Mouse (Mus musculus) liver, embryonic 13.5 days (tissue): ENCODE results near the gene Arhgef11. TPM values are rescaled to one million over a fixed set of nuclear protein-coding genes. Genes with fewer than 3 reads are reported as not detected.

Source experiments
- ATAC-seq: fragments of 200-750 bp; cut with Nextera tagmentation; 2 replicates; pipeline ENCODE4 v1.8.0; 2017; ENCODE audit warnings: low read depth, mild to moderate bottlenecking, moderate number of reproducible peaks, moderate library complexity
- DNase-seq: peaks from one replicate; pipeline ENCODE4 v3.0.0; 2022
- H3K27ac ChIP-seq: fragments of 300-500 bp; sonication (generic); 2 replicates; pipeline ENCODE4 v1.5.1; 2015; ENCODE audit warnings: moderate library complexity, mild to moderate bottlenecking, inconsistent platforms
- H3K27me3 ChIP-seq: fragments of 300-500 bp; sonication (generic); 2 replicates; pipeline ENCODE4 v1.6.1; 2015; ENCODE audit warnings: mild to moderate bottlenecking, inconsistent platforms
- H3K36me3 ChIP-seq: fragments of 300-500 bp; sonication (generic); 2 replicates; pipeline ENCODE4 v1.6.1; 2015; ENCODE audit warnings: mild to moderate bottlenecking, inconsistent platforms
- H3K4me1 ChIP-seq: fragments of 300-500 bp; sonication (generic); replicated peaks from 2 replicates; pipeline ENCODE4 v1.6.1; 2015; ENCODE audit warnings: inconsistent platforms
- H3K4me2 ChIP-seq: fragments of 300-500 bp; sonication (generic); 2 replicates; pipeline ENCODE4 v1.6.1; 2015; ENCODE audit warnings: inconsistent platforms, mild to moderate bottlenecking, moderate library complexity
- H3K4me3 ChIP-seq: fragments of 300-500 bp; sonication (generic); replicated peaks from 2 replicates; pipeline ENCODE4 v1.5.1; 2015; ENCODE audit warnings: mild to moderate bottlenecking, inconsistent platforms
- H3K9ac ChIP-seq: fragments of 300-500 bp; sonication (generic); 2 replicates; pipeline ENCODE4 v1.6.1; 2015; ENCODE audit warnings: mild to moderate bottlenecking, inconsistent platforms
- H3K9me3 ChIP-seq: fragments of 300-500 bp; sonication (generic); replicated peaks from 2 replicates; pipeline ENCODE4 v1.6.1; 2016; ENCODE audit warnings: inconsistent platforms
- WGBS: fragments of 180-500 bp; shearing (Covaris S2); methylation state at CpG from one replicate; pipeline ENCODE4 v1.1.7; 2015; ENCODE audit not compliant: insufficient replicate concordance; 5-methylcytosine and 5-hydroxymethylcytosine counted together
- polyA plus RNA-seq: library from polyadenylated mRNA; unstranded; fragments of >200 nt; fragmentation: Nextera tagmentation; extraction: Ambion mirVana; gene quantifications from 2 replicates; pipeline ENCODE4 v1.2.1, GENCODE M21; 2015

Arhgef11 gene
- polyA plus RNA-seq, 1 experiment from 2014 or later, result 2.3 TPM

DNA sequence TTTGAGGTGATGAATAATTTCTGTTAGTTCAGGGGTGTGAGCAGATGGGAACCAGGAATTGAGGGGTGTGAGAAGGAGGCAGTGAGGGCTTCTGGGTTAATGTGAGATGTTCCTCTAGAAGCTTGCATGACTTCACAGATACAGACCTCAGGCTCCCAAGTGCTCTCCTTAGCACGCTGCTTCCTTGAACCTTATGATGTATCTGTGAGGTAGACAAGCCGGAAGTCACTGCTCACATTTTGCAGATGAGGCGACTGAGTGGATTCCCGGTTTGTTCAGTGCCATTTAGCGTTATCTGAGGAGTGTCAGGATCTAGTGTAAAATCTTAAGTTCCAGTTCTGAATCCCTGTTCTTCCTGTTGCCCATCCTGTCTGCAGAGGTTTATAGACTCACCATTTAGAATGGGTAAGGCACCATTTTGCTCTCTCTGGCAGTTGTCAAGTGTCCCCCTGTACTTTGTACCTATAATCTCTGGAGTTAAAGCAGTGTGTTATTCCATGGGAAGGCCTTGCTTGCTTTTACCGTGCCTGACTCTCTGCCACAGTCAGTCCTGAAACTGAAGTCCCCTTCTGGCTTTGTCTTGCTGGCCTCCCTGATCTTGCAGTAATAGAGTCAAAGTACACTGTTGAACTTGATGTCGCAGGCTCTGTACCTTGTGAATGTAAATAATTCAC lies 3.0 kb downstream of the Arhgef11 start:
- H3K4me2 ChIP-seq, result peak overlapping the region; percentile 88
- H3K9me3 ChIP-seq, result no peaks in the 10 kb centered on the region
- H3K4me3 ChIP-seq, result peak overlapping the region; percentile 22
- no peak overlapping the region for H3K27ac ChIP-seq
- WGBS, result 58% methylated on average over 7 of the region's 7 CpGs
- no peaks in the 10 kb centered on the region for H3K36me3 ChIP-seq
- peaks cover 19% of the 10 kb centered on the region for H3K27me3 ChIP-seq
- ATAC-seq (no peak), DNase-seq (no peak)
- H3K4me1 ChIP-seq, result peaks cover 44% of the 10 kb centered on the region
- no peak overlapping the region for H3K9ac ChIP-seq

GRCm38 (mm10) chr3:87624899-87625298 lies 7.5 kb downstream of the Arhgef11 start:
- H3K4me3 ChIP-seq, result no peak overlapping the region
- DNase-seq, result no peak
- H3K9me3 ChIP-seq, result no peaks in the 10 kb centered on the region
- H3K27ac ChIP-seq, result no peak overlapping the region
- 67% methylated on average over 4 of the region's 4 CpGs for WGBS
- no peaks in the 10 kb centered on the region for H3K36me3 ChIP-seq
- no peaks in the 10 kb centered on the region for H3K27me3 ChIP-seq
- H3K9ac ChIP-seq, result no peak overlapping the region
- ATAC-seq, result no peak
- no peak overlapping the region for H3K4me2 ChIP-seq
- peaks cover 13% of the 10 kb centered on the region for H3K4me1 ChIP-seq

- no peak overlapping the region for H3K9ac ChIP-seq
- H3K4me1 ChIP-seq, result no peaks in the 10 kb centered on the region
- no peaks in the 10 kb centered on the region for H3K36me3 ChIP-seq
- no peak for DNase-seq
- no peak overlapping the region for H3K27ac ChIP-seq
- 87% methylated on average over 9 of the region's 9 CpGs for WGBS
- no peaks in the 10 kb centered on the region for H3K27me3 ChIP-seq
- H3K4me3 ChIP-seq, result no peak overlapping the region
- ATAC-seq, result no peak
- H3K4me2 ChIP-seq, result no peak overlapping the region
- H3K9me3 ChIP-seq, result no peaks in the 10 kb centered on the region
Observed at GRCm38 (mm10) chr3:87630899-87631298, 13.5 kb downstream of the Arhgef11 start.

GRCm38 (mm10) chr3:87631408-87631807 lies 14.0 kb downstream of the Arhgef11 start:
- Histone ChIP-seq H3K4me3 (no peak overlapping the region), H3K27ac (no peak overlapping the region), H3K36me3 (no peaks in the 10 kb centered on the region), H3K9me3 (no peaks in the 10 kb centered on the region), H3K4me1 (no peaks in the 10 kb centered on the region), H3K27me3 (no peaks in the 10 kb centered on the region), H3K4me2 (no peak overlapping the region), H3K9ac (no peak overlapping the region)
- no peak for ATAC-seq
- 58% methylated on average over 4 of the region's 4 CpGs for WGBS
- DNase-seq, result no peak

GRCm38 (mm10) chr3:87635514-87635913 lies 18.2 kb downstream of the Arhgef11 start:
- Histone ChIP-seq H3K27ac (no peak overlapping the region), H3K36me3 (no peaks in the 10 kb centered on the region), H3K4me1 (no peaks in the 10 kb centered on the region), H3K9me3 (no peaks in the 10 kb centered on the region), H3K4me2 (no peak overlapping the region), H3K4me3 (no peak overlapping the region), H3K27me3 (no peaks in the 10 kb centered on the region), H3K9ac (no peak overlapping the region)
- WGBS, result 61% methylated on average over 4 of the region's 4 CpGs
- ATAC-seq (no peak), DNase-seq (no peak)

DNA sequence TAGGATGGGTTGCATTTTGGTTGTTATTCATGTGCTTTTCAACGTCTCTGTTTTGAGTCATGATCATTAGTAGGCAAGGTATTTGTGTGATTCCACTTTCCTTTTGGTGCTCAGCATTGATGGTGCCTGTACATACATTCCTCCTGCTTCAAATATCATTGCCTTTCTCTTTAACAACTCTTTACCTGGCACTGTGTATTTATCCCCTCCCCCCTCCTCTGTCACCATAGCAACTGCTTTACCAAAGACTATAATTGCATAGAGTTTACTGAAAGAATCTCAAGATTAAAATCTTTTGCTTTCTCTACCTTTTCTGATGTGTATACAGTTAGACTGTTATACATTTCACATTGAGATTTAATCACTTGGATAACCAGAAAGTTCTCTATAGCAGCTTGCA lies 26.1 kb downstream of the Arhgef11 start:
- ATAC-seq (no peak), DNase-seq (no peak)
- H3K9ac ChIP-seq, result no peak overlapping the region
- 54% methylated on average over 1 of the region's 1 CpGs for WGBS
- no peak overlapping the region for H3K27ac ChIP-seq
- H3K27me3 ChIP-seq, result no peaks in the 10 kb centered on the region
- no peaks in the 10 kb centered on the region for H3K9me3 ChIP-seq
- H3K4me3 ChIP-seq, result no peak overlapping the region
- no peak overlapping the region for H3K4me2 ChIP-seq
- no peaks in the 10 kb centered on the region for H3K36me3 ChIP-seq
- no peaks in the 10 kb centered on the region for H3K4me1 ChIP-seq

- ATAC-seq (no peak), DNase-seq (no peak)
- Histone ChIP-seq H3K9ac (no peak overlapping the region), H3K27me3 (no peaks in the 10 kb centered on the region), H3K27ac (no peak overlapping the region), H3K4me1 (no peaks in the 10 kb centered on the region), H3K4me3 (no peak overlapping the region), H3K36me3 (no peaks in the 10 kb centered on the region), H3K4me2 (no peak overlapping the region), H3K9me3 (no peaks in the 10 kb centered on the region)
- 84% methylated on average over 1 of the region's 1 CpGs for WGBS
Observed at GRCm38 (mm10) chr3:87646174-87646573, 28.8 kb downstream of the Arhgef11 start.

GRCm38 (mm10) chr3:87649063-87649462 lies 31.7 kb downstream of the Arhgef11 start:
- no peaks in the 10 kb centered on the region for H3K27me3 ChIP-seq
- no peaks in the 10 kb centered on the region for H3K9me3 ChIP-seq
- no peak overlapping the region for H3K27ac ChIP-seq
- DNase-seq (no peak), ATAC-seq (no peak)
- H3K4me3 ChIP-seq, result no peak overlapping the region
- no peaks in the 10 kb centered on the region for H3K4me1 ChIP-seq
- H3K9ac ChIP-seq, result no peak overlapping the region
- 72% methylated on average over 3 of the region's 3 CpGs for WGBS
- no peak overlapping the region for H3K4me2 ChIP-seq
- H3K36me3 ChIP-seq, result no peaks in the 10 kb centered on the region

GRCm38 (mm10) chr3:87658348-87658747 lies 41.0 kb downstream of the Arhgef11 start:
- Histone ChIP-seq H3K36me3 (no peaks in the 10 kb centered on the region), H3K4me1 (peaks cover 15% of the 10 kb centered on the region), H3K27me3 (no peaks in the 10 kb centered on the region), H3K4me2 (no peak overlapping the region), H3K4me3 (no peak overlapping the region), H3K9ac (no peak overlapping the region), H3K9me3 (no peaks in the 10 kb centered on the region), H3K27ac (no peak overlapping the region)
- 48% methylated on average over 2 of the region's 2 CpGs for WGBS
- no peak for DNase-seq
- ATAC-seq, result no peak

DNA sequence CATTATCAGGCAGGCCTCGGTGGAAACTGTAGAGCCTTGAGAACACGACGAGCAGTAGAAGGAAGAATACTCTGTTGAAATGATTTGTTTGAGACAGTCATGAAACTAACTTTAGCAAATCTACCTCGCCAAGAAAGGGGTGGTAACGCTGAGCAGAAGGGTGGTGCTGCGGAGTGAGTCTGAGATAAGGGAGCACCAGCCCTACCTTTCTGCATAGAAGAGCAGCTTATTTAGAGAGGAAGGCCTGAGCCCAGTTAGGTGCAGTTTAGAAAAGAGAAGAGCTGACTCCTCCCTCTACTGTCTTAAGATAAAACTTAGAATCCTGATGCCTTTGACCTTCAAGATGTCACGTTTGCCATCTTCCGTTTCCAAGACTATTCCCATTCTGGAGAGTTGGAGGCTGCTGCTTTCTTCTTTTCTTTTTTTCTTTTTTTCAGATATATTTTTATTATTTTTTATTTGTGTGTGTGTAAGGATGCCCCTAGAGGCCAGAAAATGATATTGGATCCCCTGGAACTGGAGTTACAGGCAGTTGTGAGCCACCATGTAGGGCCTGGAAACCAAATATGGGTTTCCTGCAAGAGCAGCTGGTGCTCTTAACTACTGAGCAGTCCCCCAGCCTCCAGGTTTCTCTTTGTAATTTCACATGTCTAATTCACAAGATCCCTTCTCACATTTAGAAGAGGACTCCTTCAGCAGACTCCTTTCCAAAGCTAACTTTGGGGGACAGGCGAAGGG lies 42.5 kb downstream of the Arhgef11 start:
- Histone ChIP-seq H3K9me3 (no peaks in the 10 kb centered on the region), H3K4me3 (no peak overlapping the region), H3K27me3 (no peaks in the 10 kb centered on the region), H3K36me3 (no peaks in the 10 kb centered on the region), H3K27ac (no peak overlapping the region), H3K9ac (no peak overlapping the region), H3K4me2 (no peak overlapping the region), H3K4me1 (peaks cover 15% of the 10 kb centered on the region)
- ATAC-seq (no peak), DNase-seq (no peak)
- 53% methylated on average over 9 of the region's 9 CpGs for WGBS

DNA sequence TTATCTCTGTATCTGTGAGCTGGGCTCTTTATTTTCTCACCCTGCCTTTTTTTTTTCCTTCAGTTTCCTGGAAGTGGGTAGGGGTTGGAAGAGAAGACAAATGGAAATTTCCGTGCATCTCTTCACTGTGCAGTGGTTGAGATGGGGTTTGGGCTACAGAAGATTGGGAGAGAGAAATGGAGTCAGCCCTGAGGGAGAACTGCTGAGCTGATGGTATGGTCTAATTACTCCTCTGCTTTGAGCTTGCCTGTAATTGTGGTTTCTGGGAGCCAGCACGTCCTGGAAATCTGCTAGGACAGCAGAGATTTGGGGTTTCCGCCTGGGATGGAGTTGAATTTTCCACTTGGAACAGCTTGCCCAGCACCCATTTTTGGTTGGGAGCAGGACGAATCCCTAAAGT lies 43.1 kb downstream of the Arhgef11 start:
- no peak overlapping the region for H3K9ac ChIP-seq
- H3K27me3 ChIP-seq, result no peaks in the 10 kb centered on the region
- H3K9me3 ChIP-seq, result no peaks in the 10 kb centered on the region
- no peak overlapping the region for H3K27ac ChIP-seq
- WGBS, result 56% methylated on average over 4 of the region's 4 CpGs
- no peak for DNase-seq
- H3K4me3 ChIP-seq, result no peak overlapping the region
- no peak for ATAC-seq
- H3K4me2 ChIP-seq, result no peak overlapping the region
- peaks cover 15% of the 10 kb centered on the region for H3K4me1 ChIP-seq
- H3K36me3 ChIP-seq, result no peaks in the 10 kb centered on the region

DNA sequence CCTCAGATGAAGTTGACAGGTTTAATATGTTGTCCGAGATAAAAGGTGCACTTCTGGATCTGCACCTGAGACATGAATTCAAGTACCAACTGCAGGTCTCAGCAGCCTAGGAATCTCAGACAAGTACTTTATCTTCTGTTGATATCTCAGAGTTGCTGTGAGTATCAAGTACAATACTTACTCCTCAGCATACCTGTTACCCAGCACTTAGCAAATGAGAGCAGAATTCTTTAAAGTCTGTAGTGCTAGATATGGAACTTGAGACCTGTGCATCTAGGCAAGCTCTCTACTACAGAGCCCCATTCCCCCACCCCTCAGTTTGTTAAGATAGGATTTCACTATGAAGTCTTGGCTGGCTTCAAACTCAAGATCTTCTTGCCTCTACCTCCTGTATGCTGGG lies 43.9 kb downstream of the Arhgef11 start:
- DNase-seq (no peak), ATAC-seq (no peak)
- Histone ChIP-seq H3K36me3 (no peaks in the 10 kb centered on the region), H3K4me3 (no peak overlapping the region), H3K4me1 (peaks cover 15% of the 10 kb centered on the region), H3K4me2 (no peak overlapping the region), H3K9me3 (no peaks in the 10 kb centered on the region; the same call in 1 of the 2 replicates), H3K27ac (no peak overlapping the region), H3K27me3 (no peaks in the 10 kb centered on the region), H3K9ac (no peak overlapping the region)
- WGBS, result 68% methylated on average over 1 of the region's 1 CpGs
